Mouse (Mus musculus) yolk sac, embryonic 10.5 days (tissue): ENCODE measurements around the gene Uri1.

Source experiments
- DNase-seq: peaks from one replicate; pipeline ENCODE4 v3.0.0-alpha.2; 2017; ENCODE audit warnings: low spot score

Uri1 gene

DNA sequence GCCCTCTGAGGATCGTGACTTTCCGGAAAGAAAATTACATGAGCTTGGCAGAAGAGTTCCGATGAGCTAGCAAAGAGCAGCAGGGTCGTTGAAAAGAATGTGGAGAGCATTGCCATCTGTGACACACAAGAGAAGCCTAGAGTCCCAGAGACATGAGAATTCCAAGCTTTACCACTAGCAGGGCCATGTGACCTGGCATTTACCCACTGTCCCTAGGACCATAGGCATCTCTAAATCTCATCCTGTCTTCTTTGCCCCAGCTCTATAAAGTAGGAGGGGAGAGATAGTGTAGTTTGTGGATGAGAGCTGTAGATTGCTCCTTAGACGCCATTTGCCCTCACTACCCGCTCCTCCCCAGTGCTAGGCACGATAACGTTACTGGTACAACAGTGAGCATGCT lies at the start of gene Uri1:
Uri1 (minus strand) TSS at position 101 of the 400 bp plus-strand sequence.
- DNase-seq, result no peak

DNA sequence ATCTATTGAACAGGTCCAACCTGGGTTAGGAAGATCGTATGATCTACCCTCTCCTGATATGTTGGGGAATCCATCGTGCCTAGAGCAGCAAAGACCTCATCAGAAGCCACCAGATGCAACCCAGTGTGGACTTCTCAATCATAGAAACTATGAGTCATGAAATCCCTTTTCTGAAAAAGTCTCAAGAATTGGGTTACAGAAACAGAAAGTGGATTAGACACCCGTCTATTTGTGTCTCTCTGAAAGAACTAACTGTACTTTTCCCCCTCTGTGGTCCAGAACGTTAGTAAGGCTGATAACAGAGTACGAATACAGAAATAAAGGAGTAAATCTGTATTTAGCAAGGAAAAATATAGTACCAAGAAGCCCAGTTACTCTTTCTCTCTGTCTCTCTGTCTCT lies 47.7 kb upstream of the Uri1 start:
- DNase-seq, result no peak

DNA sequence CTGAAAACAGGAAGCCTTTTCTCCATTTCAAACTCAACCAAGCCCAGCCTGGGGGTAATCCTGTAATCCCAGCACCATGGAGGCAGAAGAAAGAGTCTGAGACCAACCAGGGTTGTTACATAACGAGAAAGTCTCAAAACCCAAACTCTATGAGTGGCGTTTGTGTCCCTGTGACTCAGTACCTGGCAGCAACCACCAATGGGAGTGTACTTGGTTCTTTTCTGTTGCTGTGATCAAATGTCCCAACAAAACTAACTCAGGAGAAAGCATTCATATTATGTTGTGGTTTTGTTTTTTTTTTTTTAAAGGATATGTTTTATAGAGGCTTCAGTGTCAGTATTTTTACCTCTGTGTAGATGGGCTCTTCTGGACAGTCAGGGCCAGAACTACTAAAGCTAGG lies 47.3 kb upstream of the Uri1 start:
- no peak for DNase-seq

DNA sequence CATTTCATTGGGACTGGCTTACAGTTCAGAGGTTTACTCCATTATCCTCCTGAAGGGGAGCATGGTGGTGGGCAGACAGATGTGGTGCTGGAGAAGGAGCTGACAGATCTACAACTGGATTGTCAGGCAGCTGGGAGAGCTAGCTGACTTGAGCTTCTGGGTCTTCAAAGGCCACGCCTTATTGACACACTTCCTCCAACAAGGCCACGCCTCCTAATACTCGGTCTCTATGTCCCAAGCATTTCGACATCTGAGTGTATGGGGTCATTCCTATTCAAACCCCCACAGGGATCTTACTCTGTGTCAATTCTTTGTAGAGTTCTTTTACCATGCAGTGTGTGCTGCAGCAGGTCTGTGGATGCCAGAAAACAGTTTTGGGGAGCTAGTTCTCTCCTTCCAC lies 41.1 kb upstream of the Uri1 start:
- no peak for DNase-seq

DNA sequence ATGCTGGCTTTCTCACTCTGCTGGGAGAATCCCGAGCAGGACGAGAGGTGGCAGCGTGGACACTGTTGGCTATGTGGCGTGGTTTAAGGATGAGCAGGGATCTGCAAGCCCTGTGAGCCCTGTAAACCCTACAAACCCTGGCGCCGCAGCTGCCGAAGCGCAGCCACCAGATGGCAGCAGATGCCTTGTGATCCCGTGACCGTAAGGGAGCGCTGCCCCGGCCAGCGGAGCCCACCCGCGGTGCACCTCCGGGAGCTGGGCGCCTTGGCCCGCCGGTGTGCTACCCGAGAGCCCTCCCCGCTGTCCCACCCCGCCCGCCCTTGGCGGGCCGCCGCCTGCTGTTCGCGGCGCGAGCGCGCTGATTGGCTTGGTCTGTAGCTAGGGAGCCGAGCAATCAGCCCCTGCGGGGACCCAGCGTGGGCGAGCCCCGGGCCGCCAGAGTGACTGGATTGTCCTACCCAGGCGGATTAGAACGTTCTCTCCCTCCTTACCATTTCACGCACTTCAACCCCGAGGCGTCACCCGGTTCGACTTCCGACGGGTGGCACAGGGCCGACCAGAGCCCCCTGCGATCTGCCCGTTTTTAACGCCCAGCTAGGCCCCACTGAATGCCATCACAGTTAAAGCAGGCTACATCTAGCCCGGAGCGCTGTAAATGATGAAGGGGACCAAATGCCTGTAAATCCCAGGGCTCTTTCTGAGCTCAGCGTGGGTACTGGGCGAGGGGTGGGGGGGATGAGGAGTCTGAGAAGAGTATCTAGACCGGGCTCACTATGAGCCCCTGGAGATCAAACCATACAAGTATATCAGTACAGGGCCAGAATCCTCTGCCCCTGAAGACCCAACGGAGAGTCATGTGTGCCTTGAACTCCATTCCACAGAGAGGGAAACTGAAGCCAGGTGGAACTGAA lies 38.0 kb upstream of the Uri1 start:
- peak; percentile 88 for DNase-seq

DNA sequence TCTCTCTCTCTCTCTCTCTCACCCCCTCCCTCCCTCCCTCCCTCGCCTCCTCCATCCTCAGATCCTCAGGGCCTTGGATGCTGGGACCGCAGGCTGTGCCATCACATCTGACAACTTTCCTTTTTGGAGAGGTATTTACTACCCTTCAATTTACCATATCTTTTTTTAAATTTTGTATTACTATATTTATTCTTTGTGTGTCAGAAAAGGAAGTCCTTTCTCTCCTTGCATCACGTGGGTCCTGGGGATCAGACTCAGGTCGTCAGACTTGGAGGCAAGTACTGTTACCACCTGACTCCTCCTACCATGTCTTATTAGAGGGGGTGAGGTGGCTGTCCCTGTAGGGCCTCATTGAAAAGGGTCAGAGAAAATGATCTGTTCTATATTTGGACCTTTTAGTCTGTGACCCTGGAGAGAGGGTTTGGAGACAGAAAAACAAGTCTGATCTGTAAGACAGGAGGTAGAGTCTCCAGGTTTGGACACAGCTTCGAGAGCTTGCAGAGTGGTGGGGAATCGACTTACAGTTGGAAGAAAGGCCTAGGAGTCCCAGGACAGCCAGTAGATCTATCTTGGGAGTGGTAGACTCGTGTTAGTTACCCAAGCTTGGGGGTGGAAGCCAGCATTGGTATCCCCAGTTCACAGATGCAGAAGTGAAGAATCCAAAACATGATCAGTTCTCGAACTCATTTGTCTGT lies 36.4 kb upstream of the Uri1 start:
- no peak for DNase-seq

DNA sequence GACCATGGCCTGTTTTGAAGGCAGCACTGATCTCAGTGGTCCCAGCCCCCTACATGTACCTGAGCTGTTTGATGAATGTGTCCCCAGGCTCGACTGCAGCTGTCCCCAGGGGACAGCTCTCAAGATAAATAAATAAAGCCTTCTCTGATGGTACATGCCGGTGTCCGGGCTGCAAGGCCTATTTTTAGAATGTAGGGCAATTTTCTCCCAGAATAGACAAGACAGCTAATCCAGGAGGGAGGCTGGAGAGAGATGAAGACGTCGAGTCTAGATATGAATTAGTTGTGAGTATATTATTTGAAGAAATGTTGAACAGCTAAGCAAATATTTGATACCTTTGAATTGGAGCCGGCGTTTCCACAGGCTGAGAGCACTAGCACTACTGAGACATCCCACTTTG lies 35.7 kb upstream of the Uri1 start:
- DNase-seq, result no peak

DNA sequence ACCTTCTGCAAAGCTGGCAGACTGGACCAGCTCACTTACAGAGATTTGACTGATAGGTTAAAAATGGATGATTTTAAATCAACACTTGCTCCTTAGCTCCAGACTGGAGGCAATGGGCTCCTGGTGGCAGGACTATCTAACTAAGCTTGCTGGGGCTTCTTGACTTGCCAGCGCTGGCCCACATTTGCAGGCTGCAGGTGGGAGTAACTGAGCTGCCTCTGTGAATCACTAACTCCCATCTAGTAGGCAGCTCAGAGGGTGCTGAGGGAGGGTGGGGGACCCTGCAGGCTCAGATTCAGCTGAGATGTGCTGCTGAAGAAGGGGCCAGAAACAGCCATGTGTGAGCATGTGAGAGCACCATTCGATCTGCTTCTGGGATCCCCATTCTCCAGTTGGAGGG lies 32.6 kb upstream of the Uri1 start:
- DNase-seq, result no peak

DNA sequence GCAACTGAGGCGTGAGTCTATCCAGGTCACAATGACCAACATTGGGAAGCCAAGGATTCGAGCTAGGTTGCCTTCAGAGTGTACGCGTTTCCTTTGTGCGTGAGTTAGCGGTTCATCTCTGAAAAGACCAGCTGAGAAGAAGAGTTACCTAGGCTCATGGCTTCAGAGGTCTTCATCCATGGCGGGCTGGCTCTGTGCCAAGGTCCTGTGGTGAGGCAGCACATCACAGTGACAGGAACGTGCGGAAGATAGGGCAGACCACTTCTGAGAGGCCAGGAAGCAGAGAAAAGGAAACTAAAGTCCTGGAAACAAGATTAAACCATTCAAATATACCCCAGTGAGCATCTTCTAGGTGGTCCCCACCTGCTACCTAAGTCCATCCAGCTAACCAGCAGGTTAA lies 30.9 kb upstream of the Uri1 start:
- DNase-seq, result no peak

DNA sequence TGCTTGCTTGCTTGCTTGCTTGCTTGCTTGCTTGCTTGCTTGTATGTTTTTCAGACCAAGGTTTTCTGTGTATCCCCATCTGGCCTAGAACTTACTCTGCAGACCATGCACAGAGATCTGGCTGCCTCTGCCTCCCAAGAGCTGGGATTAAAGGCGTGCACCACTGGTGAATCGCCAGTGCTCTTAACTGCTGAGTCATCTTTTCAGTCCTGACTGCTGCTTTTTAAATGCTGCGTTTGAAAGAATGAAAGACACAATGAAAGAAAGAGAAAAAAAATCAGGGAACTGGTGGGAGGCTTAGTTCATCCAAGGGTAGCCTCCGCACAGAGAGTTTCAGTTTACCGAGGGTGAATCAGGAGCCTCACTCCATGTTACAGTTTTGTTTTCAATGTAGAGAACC lies 23.9 kb upstream of the Uri1 start:
- DNase-seq, result no peak

DNA sequence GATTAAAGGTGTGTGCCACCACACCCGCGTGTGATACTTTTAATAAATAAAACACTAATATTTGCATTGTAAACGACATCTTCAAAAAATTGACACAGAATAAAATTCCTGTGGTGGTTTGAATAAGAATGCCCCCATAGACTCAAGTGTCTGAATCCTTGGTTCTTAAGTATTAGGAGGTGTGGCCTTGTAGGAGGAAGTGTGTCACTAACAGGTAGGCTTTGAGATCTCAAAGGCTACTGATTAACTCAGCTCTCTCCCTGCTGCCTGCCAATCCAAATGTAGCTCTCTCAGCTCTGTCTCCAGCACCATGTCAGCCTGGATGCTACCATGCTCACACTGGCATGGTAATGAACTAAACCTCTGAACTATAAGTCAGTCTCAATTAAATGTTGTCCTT lies 17.9 kb upstream of the Uri1 start:
- no peak for DNase-seq

DNA sequence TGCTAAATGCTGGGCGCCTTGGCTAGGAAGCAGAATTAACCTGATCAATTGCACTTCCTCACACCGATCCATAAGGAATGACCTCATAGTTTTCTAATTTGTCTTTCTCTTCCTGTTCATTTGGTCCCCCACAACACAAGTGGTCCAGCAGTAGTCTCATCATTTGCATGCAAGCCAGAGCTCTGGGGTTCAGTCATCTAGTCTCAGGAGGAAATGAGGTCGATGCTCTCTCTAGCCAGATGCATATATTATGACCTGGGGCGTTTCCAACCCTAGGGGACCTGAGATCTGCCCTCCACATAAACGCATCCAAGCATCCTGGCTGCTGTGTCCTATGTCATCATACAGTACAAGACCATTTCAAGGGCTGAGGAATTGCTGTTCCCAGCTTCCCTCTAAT lies 14.2 kb upstream of the Uri1 start:
- DNase-seq, result no peak

DNA sequence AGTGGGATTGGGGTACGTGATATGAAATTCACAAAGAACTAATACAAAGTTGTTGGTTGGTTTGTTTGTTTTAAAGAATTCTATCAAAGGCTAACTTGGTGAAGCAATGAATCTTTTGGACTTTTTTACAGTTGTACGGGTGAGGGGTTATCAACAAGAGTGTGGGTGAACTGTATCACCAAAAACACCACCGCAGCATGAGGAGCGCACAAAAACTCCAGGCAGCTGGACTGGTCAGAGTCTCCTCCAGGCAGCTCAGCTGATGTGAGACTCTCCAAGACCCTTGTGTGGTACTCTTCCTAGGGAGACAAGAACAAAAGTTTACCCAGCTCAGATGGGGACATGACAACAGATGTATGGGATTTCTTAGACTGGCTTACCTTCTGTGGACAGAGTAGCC lies 7.8 kb upstream of the Uri1 start:
- no peak for DNase-seq

DNA sequence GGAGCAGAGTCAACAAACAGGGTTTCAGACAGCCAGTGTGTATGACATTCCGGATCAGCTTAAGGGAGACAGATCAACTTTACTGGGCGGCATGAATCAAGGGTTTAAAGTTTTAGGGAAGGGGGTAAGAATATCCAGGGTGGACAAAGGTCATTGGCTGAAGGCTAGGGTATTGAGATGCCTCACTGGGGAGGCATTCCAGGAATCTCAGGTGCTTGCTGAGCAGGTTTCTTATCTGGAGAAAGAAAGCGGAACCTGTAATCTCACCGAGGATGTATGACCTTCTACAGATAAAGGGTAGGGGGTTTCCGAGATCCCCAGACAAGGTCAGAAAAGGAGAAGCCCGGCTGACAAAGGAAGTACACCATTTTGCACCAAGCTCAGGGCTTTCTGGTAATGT lies 7.3 kb upstream of the Uri1 start:
- peak; percentile 69 for DNase-seq

DNA sequence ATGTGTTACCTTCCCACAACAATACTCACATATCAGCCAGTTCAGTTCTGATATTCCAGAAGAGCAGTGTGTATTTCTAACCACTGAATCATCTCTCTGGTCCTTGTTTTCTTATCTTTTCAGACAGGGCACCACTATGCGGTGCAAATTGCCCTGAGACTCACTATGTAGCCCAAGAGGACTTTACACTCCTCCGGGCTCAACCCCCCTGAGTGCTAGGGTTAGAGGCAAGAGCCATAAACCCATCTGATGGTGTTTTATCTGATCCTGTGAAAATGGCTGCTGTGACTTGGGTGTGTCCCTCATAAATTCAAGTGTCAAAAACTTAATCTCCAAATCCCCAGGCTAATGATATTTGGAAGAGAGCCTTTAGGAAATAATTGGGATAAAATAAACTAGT lies 6.6 kb upstream of the Uri1 start:
- peak; percentile 27 for DNase-seq

DNA sequence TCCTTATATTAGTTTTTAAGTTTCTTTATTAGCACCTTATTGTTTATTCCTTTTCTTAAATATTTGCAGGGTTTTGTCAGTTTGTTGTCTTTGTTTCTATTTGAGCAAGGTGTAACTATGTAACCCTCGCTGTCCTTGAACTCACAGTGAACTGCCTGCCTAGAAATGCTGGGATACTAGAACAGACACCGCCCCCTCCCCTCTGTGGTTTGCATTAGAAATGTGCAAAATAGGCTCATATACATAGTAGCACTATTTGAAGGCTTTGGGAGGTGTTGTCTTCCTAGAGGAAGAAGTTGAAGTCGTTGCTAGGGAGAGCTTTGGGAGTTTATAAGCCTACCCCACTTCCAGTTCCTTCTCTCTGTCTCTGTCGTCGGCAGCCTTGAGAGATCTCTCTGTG lies 5.7 kb upstream of the Uri1 start:
- DNase-seq, result peak; percentile 27

DNA sequence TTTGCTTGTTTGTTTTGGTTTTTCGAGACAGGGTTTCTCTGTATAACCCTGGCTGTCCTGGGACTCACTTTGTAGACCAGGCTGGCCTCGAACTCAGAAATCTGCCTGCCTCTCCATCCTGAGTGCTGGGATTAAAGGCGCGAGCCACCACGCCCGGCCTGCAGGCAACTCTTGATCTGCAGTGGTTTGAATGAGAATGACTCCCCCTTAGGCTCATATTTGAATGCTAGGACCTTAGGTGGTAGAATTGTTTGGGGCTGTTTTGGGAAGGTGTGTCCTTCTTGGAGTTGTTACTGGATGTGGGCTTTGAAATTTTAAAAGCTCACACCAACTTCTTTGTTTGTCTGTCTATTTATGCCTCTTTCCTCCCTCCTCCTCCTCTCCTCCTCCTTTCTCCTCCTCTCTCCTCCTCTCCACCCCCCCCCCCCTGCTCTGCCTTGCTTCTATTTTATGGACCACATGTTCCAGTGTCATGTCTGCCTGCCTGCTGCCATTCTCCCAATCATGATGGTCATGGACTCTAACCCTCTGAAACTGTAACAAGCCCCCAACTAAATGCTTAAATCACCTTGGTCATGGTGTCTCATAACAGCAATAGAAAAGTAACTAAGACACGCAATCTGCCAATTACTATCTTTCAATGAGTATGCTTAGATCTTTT lies 4.7 kb upstream of the Uri1 start:
- no peak for DNase-seq

DNA sequence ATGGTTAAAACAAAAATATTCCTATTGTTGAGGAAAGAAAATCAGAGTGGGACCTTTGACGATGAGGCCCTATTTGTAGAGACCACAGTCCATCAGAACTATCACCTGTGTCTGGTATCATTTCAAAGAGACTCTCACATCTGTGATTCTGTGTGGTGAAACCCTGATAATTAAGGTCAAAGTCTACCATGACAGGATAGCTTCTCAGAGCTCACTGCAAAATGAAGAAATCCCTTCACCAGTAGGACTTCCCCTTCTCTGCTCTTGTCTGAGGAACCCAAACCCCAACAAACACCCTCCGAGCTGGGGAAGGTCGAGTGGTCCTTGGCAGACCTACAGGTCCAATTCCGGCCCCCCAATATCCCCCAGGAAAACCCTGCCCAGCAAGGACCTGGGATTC lies 1.5 kb upstream of the Uri1 start:
- no peak for DNase-seq

DNA sequence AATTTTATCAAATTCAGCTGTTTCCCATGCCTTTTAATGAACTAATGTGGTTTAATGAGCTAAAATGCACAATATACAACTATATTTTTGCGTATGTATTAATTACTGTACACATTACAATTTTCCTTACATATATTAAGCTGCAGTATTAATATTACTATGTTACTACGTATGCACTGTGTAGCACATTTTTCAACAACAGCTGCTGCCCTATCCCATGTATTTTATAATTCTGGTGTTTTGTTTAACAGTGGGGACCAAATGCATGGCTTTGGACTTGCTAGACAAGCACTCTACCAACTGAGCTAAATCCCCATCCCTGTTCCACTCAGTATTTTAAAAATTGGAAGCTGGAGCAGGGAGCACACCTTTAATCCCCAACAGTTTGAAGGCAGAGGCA lies 3.6 kb downstream of the Uri1 start:
- DNase-seq, result no peak

DNA sequence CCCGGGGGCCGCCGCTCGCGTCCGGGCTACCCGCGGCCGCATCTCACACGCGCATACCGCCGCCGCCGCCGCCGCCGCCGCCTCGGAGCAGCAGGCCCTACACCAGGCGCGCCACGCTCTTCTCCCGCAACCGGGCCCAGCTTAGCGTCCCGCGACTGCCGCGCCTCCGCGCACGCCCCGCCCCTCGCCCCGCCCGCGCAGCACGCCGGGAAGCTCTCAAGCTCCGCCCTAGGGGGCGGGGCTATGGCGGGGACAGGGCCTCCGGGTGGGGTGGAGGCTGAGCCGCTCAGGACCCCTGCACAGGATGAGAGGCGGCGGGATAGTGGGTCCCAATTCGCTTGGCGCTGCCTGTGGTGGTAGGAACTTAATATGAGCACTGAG lies 4.0 kb downstream of the Uri1 start:
- peak; percentile 86 for DNase-seq

DNA sequence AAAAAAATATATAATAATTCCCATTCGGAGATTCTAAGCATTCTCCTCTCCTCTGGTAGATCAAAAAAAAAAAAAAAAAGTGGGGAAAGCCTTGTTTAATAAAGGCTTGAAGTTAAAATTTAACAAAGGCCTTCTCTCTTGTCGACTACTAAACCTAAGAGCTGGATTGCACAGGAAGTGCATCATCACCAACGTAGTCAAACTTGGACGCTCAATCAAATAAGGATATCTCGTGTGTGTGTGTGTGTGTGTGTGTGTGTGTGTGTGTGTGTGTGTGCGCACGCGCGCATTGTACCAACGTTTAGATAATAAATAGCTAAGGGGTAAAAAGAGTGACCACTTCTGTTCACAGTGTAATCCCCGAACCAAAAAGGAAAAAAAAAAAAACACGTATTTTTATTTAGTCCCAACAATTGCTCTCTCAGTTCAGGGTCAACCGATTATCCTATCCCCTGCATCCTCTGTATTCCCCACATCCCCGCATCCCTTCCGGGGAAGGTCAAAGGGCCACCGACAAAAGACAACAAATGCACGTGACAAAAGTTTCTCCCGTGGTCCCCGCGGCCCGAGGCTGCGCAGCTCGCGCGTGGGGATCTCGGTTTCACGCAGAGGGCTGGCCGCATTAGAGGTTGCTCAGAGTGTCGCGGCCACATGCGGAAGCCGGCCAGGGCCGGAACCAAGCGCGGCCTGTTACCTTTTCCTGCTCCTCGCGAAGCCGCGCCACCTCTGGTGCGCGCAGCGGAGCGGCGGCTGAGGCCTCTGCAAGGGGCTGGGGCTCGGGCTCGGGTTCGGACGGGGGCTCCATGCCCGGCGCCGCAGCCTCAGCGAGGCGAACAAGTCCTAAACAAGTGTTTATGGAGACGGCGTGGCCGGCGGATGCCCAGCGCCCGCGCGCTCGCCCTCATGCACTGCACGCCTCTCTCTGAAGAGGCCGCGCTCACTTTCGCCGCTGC lies 4.7 kb downstream of the Uri1 start:
- DNase-seq, result peak; percentile 73

DNA sequence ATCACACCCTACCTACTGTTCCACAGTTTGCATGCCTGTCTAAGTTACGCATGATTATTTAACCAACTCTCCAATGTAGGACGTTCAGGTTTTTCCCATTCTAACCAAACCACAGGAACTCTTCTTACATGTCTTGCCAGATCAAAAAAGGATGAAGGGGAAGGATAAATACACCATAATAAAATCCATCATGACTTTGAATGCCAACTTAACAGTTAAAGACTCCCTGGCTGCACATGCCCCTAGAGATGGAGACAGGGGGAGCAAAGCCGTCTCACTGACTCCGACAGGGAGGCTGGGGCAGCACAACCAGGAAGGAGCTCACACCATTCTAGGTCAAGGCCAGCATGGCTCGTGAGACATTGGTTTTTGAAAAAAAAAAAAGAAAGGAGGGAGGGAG lies 8.0 kb downstream of the Uri1 start:
- DNase-seq, result no peak
